Mouse (Mus musculus): ENCODE measurements around the gene Top1.

Top1 gene

DNA sequence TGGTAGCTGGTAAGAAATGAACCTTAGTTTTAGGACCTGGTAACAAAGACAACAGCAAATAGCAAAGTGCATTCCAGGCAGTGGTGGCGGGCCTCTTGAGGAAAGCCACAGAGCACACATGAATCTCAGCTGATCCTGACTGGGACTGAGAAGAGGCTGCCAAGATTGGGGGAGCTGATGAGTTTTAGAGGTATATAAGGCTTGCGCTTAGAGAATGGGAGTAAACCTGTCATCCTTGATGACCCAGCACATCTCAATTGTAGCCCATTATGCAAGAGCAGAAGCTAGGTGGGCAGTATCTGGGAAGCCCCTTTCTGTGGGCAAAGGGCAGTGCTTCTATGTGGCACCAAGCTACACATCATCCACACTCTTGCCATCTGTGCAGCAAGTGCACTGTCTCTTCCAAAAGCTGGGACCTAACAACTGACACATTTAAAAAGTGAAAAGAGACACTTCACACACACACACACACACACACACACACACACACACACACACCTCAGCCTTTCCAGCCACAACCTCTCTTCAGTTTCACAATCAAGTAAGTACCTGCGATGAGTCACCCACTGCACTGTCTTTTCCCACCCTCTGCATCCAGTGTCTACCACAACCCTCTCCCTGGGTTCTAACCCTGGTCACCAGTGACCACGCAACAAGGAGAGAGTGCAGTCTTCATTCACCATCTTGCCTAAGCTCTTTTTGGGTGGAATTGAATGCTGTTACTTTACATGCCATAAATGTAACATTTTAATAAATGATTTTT lies 78.1 kb downstream of the Top1 start:
- DNase-seq: no peak

DNA sequence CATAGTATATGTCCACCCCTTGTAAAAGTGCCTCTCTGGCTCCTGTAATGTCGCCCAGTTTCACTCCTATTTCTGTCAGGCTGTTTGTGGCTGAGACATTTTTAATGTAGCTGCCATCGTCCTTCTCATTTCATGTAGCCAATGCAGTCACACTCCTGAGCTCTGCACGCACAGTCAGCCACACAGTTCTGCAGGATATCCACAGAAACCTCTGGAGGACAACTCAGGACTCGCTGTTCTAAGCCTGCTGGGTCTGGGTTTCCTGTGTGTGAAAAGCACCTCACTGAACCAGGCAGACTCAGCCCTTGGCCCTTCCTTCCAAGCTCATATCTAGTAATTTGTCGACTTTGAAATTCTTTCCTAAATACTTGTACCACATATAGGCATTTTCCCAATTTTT lies 78.8 kb downstream of the Top1 start:
- DNase-seq: no peak

DNA sequence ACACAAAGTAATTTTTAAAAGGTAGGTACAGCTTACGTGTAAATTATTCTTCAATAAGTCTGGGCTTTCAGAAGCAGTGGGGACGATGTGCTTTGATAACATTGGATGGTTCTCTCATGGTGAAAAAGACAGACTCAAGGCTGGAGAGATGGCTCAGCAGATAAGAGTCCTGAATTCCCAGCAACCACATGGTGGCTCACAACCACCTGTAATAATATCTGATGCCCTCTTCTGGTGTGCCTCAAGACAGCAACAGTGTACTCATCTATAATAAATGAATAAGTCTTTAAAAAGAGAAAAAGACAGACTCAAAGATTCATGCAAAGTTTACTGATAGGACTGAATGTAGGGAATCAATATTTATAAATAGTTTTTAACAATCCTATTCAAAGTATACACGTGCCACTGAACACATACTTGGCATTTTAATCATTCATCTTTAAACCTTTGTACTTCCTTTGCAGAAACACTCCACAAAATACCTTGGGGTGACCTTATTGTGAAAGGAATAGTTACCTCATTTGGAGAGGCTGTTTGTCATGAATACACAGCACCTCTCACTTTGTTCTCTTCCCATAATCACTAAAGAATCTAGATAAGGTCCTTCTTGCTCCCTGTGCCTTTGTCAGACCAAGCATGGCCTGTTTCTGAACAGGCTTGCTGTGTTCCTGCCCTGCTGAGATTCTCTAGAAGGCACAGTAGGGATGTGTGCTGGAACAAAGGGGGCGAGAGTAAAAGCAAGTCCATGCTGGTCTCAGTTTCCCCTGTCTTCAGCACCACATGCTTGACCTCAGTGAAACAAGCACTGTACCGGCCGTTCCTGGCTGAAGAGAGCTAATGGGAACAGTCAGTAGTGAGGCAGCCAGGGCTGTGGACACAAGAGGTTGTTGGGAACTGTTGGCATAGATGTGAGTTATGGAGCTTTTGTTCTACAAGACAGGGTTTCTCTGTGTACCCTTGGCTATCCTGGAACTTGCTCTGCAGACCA lies 80.5 kb downstream of the Top1 start:
- no peak for DNase-seq

DNA sequence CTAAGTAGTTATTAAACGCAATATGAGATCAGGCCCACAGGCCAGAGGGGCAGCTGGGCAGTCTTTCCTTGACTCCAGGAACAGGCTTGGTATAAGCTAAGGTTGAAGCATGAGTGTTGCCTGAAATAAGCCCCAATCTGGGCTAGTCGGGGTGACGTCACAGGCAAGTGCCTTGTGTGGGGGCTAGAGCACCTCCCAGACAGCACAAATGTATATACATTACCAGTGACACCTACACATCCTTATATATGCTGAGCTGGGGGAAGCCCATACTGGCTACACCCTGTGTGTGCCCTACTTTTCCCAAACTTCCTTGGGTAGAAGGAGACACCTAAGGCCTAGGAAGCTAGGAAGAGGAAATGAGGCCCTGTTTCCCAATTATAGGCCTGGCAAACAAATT lies 83.3 kb downstream of the Top1 start:
- DNase-seq: no peak

DNA sequence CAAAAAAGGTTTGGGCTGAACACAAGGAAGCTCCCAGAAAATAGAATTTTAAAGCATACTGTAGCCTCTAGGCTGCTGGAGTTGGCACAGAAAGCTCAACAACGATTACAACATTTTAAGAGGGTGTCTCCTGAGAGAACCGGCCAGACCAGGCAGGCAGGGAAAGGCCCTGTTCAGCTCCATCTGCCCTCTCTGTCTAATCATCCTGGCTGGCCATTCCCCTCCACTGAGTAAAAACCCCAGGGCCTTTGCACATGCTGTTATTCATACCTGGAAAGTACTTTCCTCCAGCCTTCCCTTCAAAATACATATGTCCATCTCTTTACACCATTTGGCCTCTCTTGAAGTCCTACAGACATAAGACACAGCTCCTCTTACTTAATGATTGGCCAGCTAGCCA lies 83.7 kb downstream of the Top1 start:
- no peak for DNase-seq

DNA sequence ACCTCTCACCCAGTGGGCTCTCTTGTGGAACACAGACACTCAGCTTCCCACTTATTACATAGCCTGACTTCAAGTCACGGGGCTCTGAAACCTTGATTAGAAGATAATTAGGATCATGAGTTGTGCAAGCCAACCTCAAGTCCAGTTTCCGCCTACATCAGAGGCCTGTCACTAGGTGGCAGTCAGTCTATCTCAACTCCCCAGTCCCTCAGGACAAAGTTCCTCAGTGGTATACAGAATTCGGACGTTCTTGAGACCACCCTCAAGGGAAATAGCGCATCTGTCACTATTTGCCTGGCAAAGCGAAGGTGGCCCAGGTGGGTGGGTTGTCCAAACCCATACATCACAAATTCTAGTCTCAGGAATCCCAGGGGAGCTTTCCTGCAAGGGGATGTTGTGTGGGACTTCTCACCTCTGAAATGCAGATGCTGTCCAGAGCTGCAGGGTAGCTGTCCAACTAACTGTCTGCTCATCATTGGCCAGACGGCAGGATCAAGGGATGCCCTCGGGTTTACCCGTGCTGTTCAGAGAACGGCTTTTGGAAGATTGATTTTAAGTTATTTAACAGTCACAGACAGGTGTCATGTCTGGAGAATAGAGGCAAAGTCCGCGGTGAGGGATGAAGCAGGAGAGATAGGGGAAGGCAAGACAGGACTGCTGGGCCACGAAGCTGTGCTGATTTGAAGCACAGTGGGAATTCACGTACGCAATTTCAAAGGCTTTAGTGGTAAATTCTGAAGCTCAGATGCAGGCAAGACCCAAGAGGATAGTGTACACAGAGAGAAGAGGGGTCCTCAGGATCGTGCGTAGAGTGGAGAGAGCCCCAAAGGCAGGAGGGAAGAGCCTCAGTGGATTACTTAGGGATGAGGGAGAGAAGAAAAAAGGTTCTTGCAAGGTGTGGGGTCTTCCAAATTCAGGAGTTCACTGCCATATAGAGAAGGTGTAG lies 84.4 kb downstream of the Top1 start:
- DNase-seq: peak; percentile 36

DNA sequence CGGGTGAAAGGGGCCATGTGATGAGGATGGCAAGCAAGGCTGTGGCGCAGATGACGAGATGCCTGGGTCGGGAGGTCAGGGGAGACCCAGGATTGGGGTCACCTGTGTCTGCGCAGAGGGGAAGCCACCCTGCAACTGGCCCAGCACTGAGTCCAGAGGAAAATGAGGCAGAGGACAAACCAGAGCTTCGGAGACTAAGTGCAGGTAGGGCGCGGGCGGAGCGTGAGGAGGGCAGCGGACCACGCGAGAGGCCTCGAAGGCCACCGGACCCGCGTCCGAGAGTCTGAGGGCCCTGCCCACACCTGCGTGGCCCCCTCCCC lies 85.1 kb downstream of the Top1 start:
- DNase-seq: no peak

DNA sequence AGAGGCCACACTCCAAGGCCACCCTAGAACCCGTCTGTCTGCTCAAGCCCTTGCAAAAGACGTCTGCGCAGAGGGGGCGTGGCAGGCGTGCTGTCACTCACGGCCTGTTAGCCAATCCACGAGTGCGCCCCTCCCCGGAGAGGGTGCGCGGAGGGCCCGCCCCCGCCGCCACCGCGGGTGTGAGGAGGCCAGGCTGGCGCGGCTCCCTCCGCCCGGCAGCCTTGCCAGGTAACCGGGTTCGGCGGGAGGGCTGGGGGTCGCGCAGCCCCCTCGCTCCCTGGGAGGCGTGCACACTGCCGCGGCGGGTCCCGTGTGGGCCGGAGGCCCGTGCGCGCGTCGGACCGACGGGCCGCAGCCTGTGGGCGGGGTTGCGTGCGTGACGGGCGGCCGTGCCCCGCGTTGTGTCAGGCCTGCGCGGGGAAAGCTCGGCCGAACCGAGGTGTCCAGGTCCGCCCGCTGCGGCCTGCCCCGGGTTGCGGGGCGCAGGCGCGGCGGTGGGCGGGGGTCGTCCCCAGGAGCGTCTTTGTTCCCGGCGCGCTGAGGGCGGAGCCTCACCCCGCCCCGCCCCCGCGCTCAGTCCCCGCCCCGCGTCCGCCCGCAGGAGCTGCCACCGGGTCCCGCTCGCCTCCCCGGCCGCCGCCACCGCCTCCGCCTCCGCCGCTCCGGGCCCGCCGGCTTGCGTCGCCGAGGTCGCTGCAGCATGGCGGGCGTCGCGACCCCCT lies 85.6 kb downstream of the Top1 start, which contains the start of gene Plcg1:
Gene Plcg1 (plus strand): TSS at position 184 of the 722 bp plus-strand sequence.
- DNase-seq: peak; percentile 97

DNA sequence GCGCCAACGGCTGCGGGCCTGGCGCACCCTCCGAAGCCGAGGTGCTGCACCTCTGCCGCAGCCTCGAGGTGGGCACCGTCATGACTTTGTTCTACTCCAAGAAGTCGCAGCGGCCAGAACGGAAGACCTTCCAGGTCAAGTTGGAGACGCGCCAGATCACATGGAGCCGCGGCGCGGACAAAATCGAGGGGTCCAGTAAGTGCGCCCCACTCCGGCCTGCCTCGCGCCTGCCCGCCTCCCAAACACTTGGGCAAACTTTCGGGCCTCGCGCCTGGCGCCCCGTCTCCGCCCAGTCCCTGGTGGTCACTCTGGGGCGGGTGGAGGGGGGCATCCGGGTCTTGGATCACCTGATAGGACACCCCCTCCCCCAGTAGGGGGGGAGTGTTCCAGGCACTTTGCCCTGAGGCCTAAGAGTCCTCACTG lies 86.2 kb downstream of the Top1 start:
- DNase-seq: peak; percentile 75

DNA sequence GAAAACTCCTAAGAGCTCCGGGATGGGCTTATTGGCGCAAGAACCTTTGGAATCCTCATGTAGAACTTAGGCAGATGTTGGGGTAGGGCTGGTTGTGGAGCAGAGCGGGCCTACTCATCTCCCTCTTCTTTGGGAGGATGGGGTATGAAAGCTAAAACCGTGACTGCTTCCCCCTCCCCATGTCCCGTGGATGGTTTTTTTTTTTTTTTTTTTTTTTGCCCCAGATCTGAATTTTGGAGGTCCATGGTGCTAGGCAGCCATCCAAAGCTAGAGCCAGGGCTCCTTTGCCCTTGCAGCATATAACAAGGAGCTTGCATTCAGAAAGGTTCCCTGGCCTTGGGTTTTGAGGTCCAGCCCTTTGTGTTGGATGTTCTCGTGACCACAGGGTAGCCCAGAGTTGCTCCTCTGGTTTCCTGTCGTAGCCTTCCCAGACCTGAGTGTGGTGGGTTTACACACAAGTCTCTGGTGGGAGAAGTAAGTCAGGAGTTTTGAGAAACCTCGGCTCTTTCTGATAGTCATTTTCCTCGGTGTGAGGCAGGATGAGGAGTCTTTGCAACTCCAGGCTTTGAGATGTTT lies 86.8 kb downstream of the Top1 start:
- no peak for DNase-seq

DNA sequence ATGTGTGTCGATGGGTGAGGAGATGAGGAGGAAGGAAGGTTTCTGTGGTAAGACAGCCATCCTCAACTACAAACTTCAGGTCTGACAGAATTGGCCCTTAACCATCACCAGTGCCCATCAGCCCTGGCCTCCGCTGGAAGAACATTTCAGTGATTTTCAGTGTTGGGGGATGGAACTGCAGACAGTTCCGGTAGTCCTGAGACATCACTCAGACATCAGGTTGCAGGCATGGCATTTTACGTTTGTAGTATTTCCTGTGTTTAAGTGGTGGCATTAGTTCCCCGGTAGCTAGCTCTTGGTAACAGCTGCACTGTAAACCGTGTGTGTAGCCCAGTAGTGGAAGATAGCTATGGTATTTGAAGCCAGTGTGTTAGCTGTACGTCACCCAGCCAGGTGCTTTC lies 87.4 kb downstream of the Top1 start:
- DNase-seq: no peak

DNA sequence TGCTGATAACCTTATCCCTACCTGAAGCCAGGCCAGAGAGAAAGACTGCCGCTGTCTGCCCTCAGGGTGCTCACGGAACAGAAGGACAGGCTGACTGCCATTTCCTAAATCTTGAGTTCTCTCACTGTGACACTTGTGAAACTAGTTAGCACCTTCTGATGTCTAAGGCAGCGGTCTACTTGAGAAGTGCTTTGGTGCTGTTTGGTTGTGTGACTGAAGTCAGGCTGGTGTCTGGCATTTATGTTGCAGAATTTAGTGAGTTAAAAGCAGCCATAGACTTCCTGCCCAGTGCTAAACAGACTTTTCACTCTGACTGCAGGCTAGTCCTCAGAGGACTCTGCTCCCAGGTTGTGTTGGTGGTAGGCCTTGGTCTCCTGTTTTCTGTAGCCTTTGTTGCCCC lies 88.6 kb downstream of the Top1 start:
- DNase-seq: no peak

DNA sequence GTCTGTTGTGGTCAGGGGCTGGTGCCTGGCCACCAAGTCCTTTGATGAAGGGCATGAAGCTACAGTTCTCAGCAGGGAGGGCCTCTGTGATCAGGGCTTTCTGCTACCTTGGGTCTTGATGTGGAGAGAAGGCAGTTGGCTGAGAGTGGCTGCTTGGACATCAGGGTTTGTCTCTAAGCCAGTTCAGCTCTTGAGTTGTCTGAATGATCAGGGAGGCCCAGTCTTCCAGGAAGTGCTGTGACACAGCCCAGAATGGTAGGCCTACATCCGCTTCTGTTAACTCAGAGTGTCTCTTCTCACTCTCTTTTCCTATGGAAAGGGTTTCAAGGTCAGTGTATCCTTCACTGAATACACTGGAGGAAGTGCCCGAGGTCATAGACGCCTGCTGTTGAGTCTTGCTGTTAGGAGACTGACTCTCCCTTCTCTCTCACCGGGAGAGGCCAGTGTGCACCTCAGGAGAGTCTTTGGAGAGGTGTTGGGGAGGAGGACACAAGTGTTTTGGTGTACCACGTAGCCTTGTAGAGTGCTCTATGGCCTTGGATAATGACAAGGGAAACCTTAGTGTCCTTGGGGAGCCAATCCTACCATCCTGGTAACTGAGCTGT lies 90.1 kb downstream of the Top1 start:
- DNase-seq: no peak

DNA sequence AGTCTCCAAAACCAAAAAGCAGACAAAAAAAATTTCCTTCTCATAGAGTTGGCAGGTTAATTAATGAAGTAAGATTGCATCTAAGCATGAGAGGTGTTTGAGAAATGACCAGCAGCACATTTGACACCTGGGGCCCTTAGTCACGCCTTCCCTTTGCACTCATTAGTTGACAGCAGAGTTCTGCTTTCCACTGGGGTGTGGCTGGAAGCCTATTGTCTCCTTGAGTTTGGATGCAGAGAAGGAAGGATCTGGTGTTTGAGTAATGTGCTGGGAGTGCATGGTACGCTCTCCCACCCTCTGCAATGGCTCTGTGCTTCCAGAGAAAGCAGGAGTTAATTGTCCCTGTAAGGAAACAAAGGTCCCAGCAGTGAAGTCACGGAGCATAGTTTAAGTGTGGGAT lies 90.8 kb downstream of the Top1 start:
- DNase-seq: no peak

DNA sequence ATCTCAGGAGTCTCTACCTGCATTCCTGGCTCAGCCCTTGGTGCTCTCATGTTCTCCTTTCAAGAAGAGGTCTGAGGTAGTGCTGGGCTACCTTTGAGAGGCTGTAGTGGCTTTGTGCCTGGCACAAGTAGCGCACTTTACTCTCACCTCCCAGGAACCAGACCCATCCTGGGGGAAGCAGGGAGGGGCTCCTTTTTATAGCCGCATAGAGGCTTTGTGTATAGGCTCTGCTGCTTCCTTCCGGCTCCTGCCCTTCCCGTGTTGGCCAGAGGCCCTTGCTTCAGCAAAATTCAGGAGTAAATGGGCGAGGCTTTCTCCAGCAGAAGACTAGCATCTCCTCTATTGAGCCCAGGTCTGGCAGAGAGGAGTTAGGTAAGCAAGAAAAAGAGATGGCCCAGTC lies 92.7 kb downstream of the Top1 start:
- no peak for DNase-seq

DNA sequence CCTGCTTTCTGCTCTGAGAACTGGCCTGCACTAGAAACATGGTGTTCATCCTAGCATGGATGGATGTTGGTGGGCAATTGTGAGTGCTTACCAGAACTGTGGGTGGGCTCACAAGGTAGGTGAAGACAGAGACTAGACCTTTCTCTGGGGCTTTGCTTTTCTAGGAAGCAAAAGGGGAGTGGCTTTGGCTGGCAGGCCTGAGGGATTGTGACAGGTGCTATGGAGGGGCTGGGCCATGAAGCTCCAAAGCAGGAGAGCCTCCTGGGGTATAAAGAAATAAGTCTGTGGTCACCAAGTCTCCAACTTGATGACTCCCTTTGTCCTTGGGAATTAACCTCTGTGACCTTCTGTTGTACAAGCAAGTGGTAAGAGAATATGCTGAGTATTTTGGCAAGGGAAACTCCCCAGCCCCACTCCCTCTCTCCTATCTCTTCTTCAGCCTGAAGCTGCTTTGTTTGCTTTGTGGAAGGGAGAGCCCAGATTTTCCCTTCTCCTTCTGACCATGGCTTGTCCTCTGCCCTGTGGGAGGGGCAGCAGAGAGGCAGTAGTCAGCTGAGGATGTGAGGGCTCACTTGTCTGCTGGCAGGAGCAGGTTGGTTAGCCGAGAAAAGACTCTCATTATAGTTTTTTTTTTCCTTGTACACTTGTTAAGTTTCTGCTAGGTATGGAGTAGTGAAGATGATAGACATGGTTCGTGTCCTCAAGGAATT lies 94.1 kb downstream of the Top1 start:
- DNase-seq: no peak

DNA sequence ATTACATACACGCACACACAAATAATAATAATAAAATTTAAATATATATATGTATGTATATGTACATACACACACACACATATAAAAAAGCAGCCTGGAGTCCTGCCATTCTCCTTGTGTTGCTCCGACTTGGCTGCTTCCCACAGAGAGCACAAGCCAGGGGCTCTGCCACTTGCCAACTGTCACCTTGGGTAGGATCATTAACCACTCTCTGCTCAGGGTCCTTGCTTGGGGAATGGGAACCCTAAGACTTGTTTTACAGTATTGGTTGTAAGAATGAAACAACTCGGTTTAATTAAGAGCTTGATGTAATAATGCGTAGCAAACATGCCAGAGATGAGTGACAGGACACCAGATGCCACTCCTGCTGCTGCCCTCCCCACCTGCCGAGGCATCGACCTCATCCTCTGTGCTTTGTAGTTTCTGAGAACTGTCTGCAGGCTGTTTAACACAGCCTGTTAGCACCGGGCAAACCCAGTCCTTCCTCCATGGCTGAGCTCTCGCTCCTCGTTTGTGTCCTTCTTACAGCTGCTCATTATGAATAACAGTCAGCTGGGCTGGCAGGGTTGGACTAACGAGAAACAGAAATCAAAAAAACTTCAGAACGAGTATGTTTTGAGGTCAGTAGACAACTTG lies 95.0 kb downstream of the Top1 start:
- DNase-seq: no peak

DNA sequence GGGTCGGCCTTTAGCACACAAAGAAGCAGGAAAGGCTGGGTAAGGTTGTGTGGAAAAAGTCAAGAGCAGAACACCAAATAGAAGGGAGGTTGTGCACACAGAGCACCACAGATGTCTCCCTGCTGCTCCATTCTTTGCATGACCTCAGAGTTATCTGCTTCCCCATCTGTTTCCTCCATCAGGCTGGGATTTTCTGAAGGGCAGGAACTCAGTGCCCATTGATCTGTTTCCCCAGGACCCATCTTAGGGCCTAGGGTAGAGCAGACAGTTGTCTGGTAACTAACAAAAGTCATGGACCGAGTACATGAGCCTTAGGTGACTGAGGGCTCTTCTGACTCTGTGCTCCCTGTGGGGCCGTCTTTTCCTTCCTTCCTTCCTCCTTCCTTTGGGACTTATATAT lies 95.9 kb downstream of the Top1 start:
- no peak for DNase-seq

DNA sequence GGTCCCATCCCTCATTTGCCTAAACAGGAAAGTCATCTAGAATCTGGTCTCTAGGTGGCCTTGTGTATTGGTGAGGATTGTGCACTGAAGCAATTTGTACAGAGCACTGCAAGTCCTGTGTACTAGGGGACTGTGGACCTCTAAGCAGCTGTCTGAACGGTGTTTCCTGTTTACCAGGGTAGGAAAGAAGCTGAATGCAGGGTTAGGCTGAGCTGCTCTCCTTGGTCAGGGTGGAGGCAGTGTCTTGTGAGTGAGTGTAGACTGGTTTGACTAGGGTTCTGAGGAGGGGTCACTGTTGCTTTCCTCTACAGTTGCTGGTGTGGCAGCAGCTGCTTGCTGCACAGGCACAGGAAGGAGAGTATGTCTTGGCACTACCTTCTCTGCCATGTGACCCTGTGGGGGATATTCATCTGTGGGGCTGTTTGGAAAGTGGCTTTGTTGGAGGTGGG lies 96.5 kb downstream of the Top1 start:
- DNase-seq: no peak

Measured in embryo, embryonic 11 days (tissue).